Mouse (Mus musculus): ENCODE measurements around the gene L1cam.
A peak's percentile ranks its signal among the peaks of the same experiment; 100 is the strongest.

Gene L1cam

GRCm38 (mm10) chrX:73895719-73896118 is at the start of gene L1cam:
TSS of gene L1cam (minus strand) at chrX:73896105.
- DNase-seq (ENCODE audit: low spot score in 2 of 2): peak in 1 of 2 experiments; percentile 29

GRCm38 (mm10) chrX:73942294-73942693 is 46.4 kb upstream of the L1cam start:
- no peak for DNase-seq (ENCODE audit: low spot score in 2 of 2)

GRCm38 (mm10) chrX:73941860-73942259 is 46.0 kb upstream of the L1cam start:
- no peak for DNase-seq (ENCODE audit: low spot score in 2 of 2)

- no peak for DNase-seq (ENCODE audit: low spot score in 2 of 2)
These were observed 36.0 kb upstream of the L1cam start for GRCm38 (mm10) chrX:73931871-73932270.

GRCm38 (mm10) chrX:73930402-73931062 is 34.6 kb upstream of the L1cam start, which contains the start of gene Renbp:
TSS of gene Renbp (minus strand) at chrX:73930850.
- peak; percentile 67 to 75 for DNase-seq (ENCODE audit: low spot score in 2 of 2)

- DNase-seq (ENCODE audit: low spot score in 2 of 2): no peak
These were observed 26.6 kb upstream of the L1cam start for GRCm38 (mm10) chrX:73922550-73922882.

- peak; percentile 82 to 84 for DNase-seq (ENCODE audit: low spot score in 2 of 2)
These were observed 26.1 kb upstream of the L1cam start, which contains the start of the genes Arhgap4 and Naa10 for GRCm38 (mm10) chrX:73921823-73922549. TSS of gene Arhgap4 (minus strand) at chrX:73921870. TSS of gene Naa10 (minus strand) at chrX:73921944.

- no peak for DNase-seq (ENCODE audit: low spot score in 2 of 2)
These were observed 25.4 kb upstream of the L1cam start for GRCm38 (mm10) chrX:73921285-73921822.

GRCm38 (mm10) chrX:73918631-73919030 is 22.7 kb upstream of the L1cam start:
- DNase-seq (ENCODE audit: low spot score in 2 of 2): no peak

- no peak for DNase-seq (ENCODE audit: low spot score in 2 of 2)
These were observed 21.0 kb upstream of the L1cam start for GRCm38 (mm10) chrX:73916945-73917344.

- peak; percentile 93 to 95 for DNase-seq (ENCODE audit: low spot score in 2 of 2)
These were observed 19.2 kb upstream of the L1cam start for GRCm38 (mm10) chrX:73914827-73915703.

GRCm38 (mm10) chrX:73911588-73911987 is 15.7 kb upstream of the L1cam start:
- peak; percentile 80 to 84 for DNase-seq (ENCODE audit: low spot score in 2 of 2)

- peak; percentile 75 to 80 for DNase-seq (ENCODE audit: low spot score in 2 of 2)
These were observed 15.3 kb upstream of the L1cam start for GRCm38 (mm10) chrX:73911156-73911555.

GRCm38 (mm10) chrX:73910451-73910850 is 14.5 kb upstream of the L1cam start:
- peak in 1 of 2 experiments; percentile 44 for DNase-seq (ENCODE audit: low spot score in 2 of 2)

GRCm38 (mm10) chrX:73910049-73910448 is 14.1 kb upstream of the L1cam start:
- no peak for DNase-seq (ENCODE audit: low spot score in 2 of 2)

GRCm38 (mm10) chrX:73897959-73898358 is 2.1 kb upstream of the L1cam start:
- DNase-seq (ENCODE audit: low spot score in 2 of 2): no peak

GRCm38 (mm10) chrX:73892833-73893232 is 3.1 kb downstream of the L1cam start:
- DNase-seq (ENCODE audit: low spot score in 2 of 2): no peak

GRCm38 (mm10) chrX:73891551-73892152 is 4.3 kb downstream of the L1cam start, which contains the start of gene Avpr2:
TSS of gene Avpr2 (plus strand) at chrX:73892102.
- DNase-seq (ENCODE audit: low spot score in 2 of 2): no peak

GRCm38 (mm10) chrX:73881463-73881862 is 14.4 kb downstream of the L1cam start:
- no peak for DNase-seq (ENCODE audit: low spot score in 2 of 2)

GRCm38 (mm10) chrX:73881036-73881427 is 14.9 kb downstream of the L1cam start:
- no peak for DNase-seq (ENCODE audit: low spot score in 2 of 2)
